Mouse (Mus musculus) heart, embryonic 16.5 days (tissue): Measurements from ENCODE around the gene Mcf2l. TPM values are rescaled to one million over a fixed set of nuclear protein-coding genes. Genes with fewer than 3 reads are reported as not detected.
A peak's percentile ranks its signal among the peaks of the same experiment; 100 is the strongest.

Experiments used
- ATAC-seq: fragments of 200-750 bp; cut with Nextera tagmentation; replicated peaks from 2 replicates; pipeline ENCODE4 v1.8.0; 2017; ENCODE audit warnings: moderate number of reproducible peaks; ENCODE audit not compliant: insufficient read depth, low FRiP score; ENCODE audit errors: extremely low read depth
- H3K27ac ChIP-seq: fragments of 300-500 bp; sonication (generic); 2 replicates; pipeline ENCODE4 v1.5.1; 2014; ENCODE audit warnings: mild to moderate bottlenecking, low read length, control low read depth, moderate library complexity
- H3K27me3 ChIP-seq: fragments of 300-500 bp; sonication (generic); 2 replicates; pipeline ENCODE4 v1.6.1; 2014; ENCODE audit warnings: low read length, mixed read lengths; ENCODE audit not compliant: control insufficient read depth, insufficient read depth
- H3K36me3 ChIP-seq: fragments of 300-500 bp; sonication (generic); 2 replicates; pipeline ENCODE4 v1.6.1; 2014; ENCODE audit not compliant: control insufficient read depth, insufficient read depth
- H3K4me1 ChIP-seq: fragments of 300-500 bp; sonication (generic); 2 replicates; pipeline ENCODE4 v1.6.1; 2014; ENCODE audit warnings: low read length, mixed read lengths; ENCODE audit not compliant: control insufficient read depth, insufficient read depth
- H3K4me2 ChIP-seq: fragments of 300-500 bp; sonication (generic); 2 replicates; pipeline ENCODE4 v1.6.1; 2014; ENCODE audit warnings: low read depth, mild to moderate bottlenecking, control low read depth, low read length
- H3K4me3 ChIP-seq: fragments of 300-500 bp; sonication (generic); 2 replicates; pipeline ENCODE4 v1.5.1; 2014; ENCODE audit warnings: mild to moderate bottlenecking, control low read depth, low read length
- H3K9ac ChIP-seq: fragments of 300-500 bp; sonication (generic); 2 replicates; pipeline ENCODE4 v1.6.1; 2014; ENCODE audit warnings: low read length, control low read depth
- H3K9me3 ChIP-seq: fragments of 300-500 bp; sonication (generic); replicated peaks from 2 replicates; pipeline ENCODE4 v1.6.1; 2016; ENCODE audit warnings: low read length; ENCODE audit not compliant: control insufficient read depth
- WGBS: fragments of 180-500 bp; shearing (Covaris S2); extraction: QIAGEN DNeasy Blood & Tissue Kit; methylation state at CpG from one replicate; pipeline ENCODE4 v1.1.7; 2014; 5-methylcytosine and 5-hydroxymethylcytosine counted together
- polyA plus RNA-seq: library from polyadenylated mRNA; unstranded; fragments of >200 nt; fragmentation: Nextera tagmentation; extraction: Ambion mirVana; gene quantifications from 2 replicates; pipeline ENCODE4 v1.2.1, GENCODE M21; 2015

Gene Mcf2l
- polyA plus RNA-seq, 1 experiment from 2014 or later: 11.1 TPM

- H3K4me3 ChIP-seq: no peak overlapping the region
- ATAC-seq: peak; percentile 51
- no peak overlapping the region; the same call in 1 of the 2 replicates for H3K27ac ChIP-seq
- peaks cover 3% of the 10 kb centered on the region for H3K27me3 ChIP-seq
- WGBS: 40% methylated on average over 13 of the region's 13 CpGs
- H3K4me2 ChIP-seq: no peak overlapping the region
- no peaks in the 10 kb centered on the region for H3K9me3 ChIP-seq
- H3K9ac ChIP-seq: no peak overlapping the region
- H3K36me3 ChIP-seq: no peaks in the 10 kb centered on the region
- peaks cover 8% of the 10 kb centered on the region; the same call in 1 of the 2 replicates for H3K4me1 ChIP-seq
Observed at GRCm38 (mm10) chr8:12896494-12897373, 23.1 kb downstream of the Mcf2l start.

GRCm38 (mm10) chr8:12897815-12898214 is 24.2 kb downstream of the Mcf2l start:
- no peak overlapping the region for H3K4me3 ChIP-seq
- no peak overlapping the region for H3K4me2 ChIP-seq
- ATAC-seq: no peak
- no peaks in the 10 kb centered on the region for H3K36me3 ChIP-seq
- peaks cover 3% of the 10 kb centered on the region for H3K27me3 ChIP-seq
- 29% methylated on average over 9 of the region's 9 CpGs for WGBS
- H3K9me3 ChIP-seq: no peaks in the 10 kb centered on the region
- peaks cover 8% of the 10 kb centered on the region; the same call in 1 of the 2 replicates for H3K4me1 ChIP-seq
- no peak overlapping the region for H3K27ac ChIP-seq
- H3K9ac ChIP-seq: no peak overlapping the region

GRCm38 (mm10) chr8:12903790-12904415 is 30.3 kb downstream of the Mcf2l start:
- H3K27ac ChIP-seq: peak overlapping the region; percentile 51
- no peak for ATAC-seq

GRCm38 (mm10) chr8:12905122-12905521 is 31.5 kb downstream of the Mcf2l start:
- H3K4me2 ChIP-seq: no peak overlapping the region
- no peaks in the 10 kb centered on the region for H3K36me3 ChIP-seq
- no peak; the same call in 1 of the 2 replicates for ATAC-seq
- 63% methylated on average over 5 of the region's 5 CpGs for WGBS
- H3K9ac ChIP-seq: no peak overlapping the region
- peaks cover 3% of the 10 kb centered on the region for H3K27me3 ChIP-seq
- H3K4me3 ChIP-seq: no peak overlapping the region
- no peaks in the 10 kb centered on the region for H3K9me3 ChIP-seq
- peaks cover 4% of the 10 kb centered on the region for H3K4me1 ChIP-seq
- peak overlapping the region; percentile 56 for H3K27ac ChIP-seq

More at GRCm38 (mm10) chr8:12903790-12904415, 30.3 kb downstream of the Mcf2l start:
- Histone ChIP-seq H3K4me1 (peaks cover 6% of the 10 kb centered on the region), H3K36me3 (no peaks in the 10 kb centered on the region), H3K27me3 (peaks cover 3% of the 10 kb centered on the region), H3K9ac (no peak overlapping the region), H3K9me3 (no peaks in the 10 kb centered on the region), H3K4me2 (no peak overlapping the region), H3K4me3 (no peak overlapping the region)
- WGBS: 77% methylated on average over 13 of the region's 13 CpGs

- WGBS: 66% methylated on average over 11 of the region's 11 CpGs
- Histone ChIP-seq H3K36me3 (no peaks in the 10 kb centered on the region), H3K4me2 (no peak overlapping the region), H3K9me3 (no peaks in the 10 kb centered on the region), H3K4me3 (no peak overlapping the region), H3K27me3 (peaks cover 3% of the 10 kb centered on the region), H3K4me1 (peaks cover 4% of the 10 kb centered on the region), H3K27ac (peak overlapping the region; percentile 72), H3K9ac (no peak overlapping the region)
- ATAC-seq: peak; percentile 61
Observed at GRCm38 (mm10) chr8:12905599-12906321, 32.2 kb downstream of the Mcf2l start.

GRCm38 (mm10) chr8:12906597-12906996 is 33.0 kb downstream of the Mcf2l start:
- H3K4me2 ChIP-seq: no peak overlapping the region
- H3K27me3 ChIP-seq: no peaks in the 10 kb centered on the region
- H3K9me3 ChIP-seq: no peaks in the 10 kb centered on the region
- H3K27ac ChIP-seq: peak overlapping the region; percentile 72
- WGBS: 70% methylated on average over 5 of the region's 5 CpGs
- no peak overlapping the region for H3K4me3 ChIP-seq
- H3K4me1 ChIP-seq: peaks cover 4% of the 10 kb centered on the region
- no peaks in the 10 kb centered on the region for H3K36me3 ChIP-seq
- ATAC-seq: no peak
- no peak overlapping the region for H3K9ac ChIP-seq

- Histone ChIP-seq H3K9ac (no peak overlapping the region), H3K4me3 (no peak overlapping the region), H3K27me3 (no peaks in the 10 kb centered on the region), H3K9me3 (no peaks in the 10 kb centered on the region), H3K36me3 (no peaks in the 10 kb centered on the region), H3K4me1 (peaks cover 4% of the 10 kb centered on the region), H3K4me2 (no peak overlapping the region), H3K27ac (no peak overlapping the region)
- WGBS: 76% methylated on average over 4 of the region's 4 CpGs
- ATAC-seq: no peak
Observed at GRCm38 (mm10) chr8:12907730-12908129, 34.1 kb downstream of the Mcf2l start.

- no peak for ATAC-seq
- H3K36me3 ChIP-seq: no peaks in the 10 kb centered on the region
- H3K4me1 ChIP-seq: peaks cover 7% of the 10 kb centered on the region
- 47% methylated on average over 5 of the region's 5 CpGs for WGBS
- H3K4me3 ChIP-seq: no peak overlapping the region
- H3K9me3 ChIP-seq: no peaks in the 10 kb centered on the region
- H3K4me2 ChIP-seq: no peak overlapping the region
- no peak overlapping the region for H3K27ac ChIP-seq
- 0 out of 2 replicates have a peak, but pooled peaks cover 2% of the 10 kb centered on the region for H3K27me3 ChIP-seq
- H3K9ac ChIP-seq: no peak overlapping the region
Observed at GRCm38 (mm10) chr8:12912011-12912410, 38.4 kb downstream of the Mcf2l start.
